Mouse (Mus musculus) right cerebral cortex, postnatal 14 days (tissue): ENCODE data around the gene Rnf114.
A peak's percentile ranks its signal among the peaks of the same experiment; 100 is the strongest.

Experiments
- DNase-seq: peaks from one replicate; pipeline ENCODE4 v3.0.0; 2022

Rnf114 gene

DNA sequence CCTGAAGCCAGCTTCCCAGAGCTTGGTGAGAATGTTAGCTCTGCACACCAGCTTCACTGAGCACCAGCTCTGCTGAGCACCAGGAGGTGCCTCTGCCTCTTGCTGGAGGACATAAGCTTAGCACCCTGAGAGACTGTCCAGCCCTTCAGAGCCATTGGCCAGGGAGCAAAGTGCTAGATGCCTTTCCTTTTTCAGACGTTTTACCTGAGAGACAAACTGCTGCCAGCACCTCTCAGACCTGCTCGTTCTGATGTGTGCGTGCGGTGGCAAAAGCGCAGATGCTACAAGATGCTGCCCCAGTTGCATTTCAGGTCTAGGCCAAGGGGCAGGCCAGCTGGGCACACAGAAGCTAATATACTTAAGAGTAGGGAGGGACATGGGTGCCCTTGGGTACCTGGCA lies 16.8 kb upstream of the Rnf114 start:
- DNase-seq: no peak

DNA sequence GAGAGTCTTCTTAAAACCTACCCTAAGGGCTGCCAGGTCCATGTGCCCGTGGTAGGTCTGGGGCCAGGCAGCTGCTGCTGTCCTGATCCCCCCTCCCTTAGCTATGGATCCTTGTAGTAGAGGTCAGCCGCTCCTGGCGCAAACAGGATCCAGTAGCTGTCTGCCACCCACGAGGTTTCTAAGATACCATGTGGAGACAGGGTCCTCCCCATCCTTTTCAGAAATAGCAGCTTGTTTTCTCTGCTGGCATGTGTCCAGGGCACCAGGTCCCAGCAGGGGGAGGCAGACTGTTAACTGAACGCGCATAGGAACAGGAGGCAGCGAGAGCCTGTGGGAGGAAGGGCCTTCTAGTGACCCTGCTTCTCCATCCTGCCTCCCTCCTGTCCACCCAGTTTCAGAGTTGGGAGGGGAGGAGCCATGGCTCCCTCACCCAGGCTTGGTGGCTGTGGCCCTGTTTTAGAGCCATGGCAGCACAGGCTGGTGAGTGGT lies 16.2 kb upstream of the Rnf114 start:
- peak; percentile 79 for DNase-seq

DNA sequence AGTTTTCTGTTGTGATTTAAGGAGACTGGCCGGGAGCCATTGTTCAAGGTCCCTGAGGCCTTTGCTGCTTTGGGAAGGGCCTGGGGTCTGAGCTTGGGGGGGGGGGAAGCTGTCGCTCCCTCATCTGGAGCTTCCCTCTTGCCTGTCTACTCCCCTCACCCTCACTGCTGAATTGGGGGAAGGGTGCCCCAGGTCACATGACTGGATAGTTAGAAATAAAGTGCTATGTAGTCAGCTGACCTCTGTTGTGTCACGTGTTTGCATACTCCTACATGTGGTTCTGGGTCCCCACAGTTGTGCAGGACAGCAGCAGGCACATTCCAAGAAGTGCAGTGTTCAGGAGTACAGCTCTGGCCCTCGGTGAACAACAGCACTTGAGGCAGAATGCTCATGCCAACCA lies 15.7 kb upstream of the Rnf114 start:
- no peak for DNase-seq

DNA sequence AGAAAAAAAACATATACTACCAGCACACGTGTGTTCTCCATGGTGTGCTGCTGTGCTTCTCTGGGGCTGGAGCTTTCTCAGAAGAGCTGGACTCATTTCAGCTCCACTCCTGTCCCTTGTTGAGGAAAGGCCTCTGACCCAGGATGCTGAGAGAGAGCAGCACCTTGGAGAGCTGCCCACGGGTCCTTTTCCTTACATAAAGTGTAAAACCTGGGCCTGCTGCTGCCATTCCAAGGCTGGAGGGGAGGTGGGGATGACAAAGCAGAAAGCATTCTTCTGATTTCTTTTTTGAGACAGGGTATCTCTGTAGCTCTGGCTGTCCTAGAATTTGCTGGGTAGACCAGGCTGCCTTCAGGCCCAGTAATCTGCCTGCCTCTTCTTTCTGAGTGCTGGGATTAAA lies 14.3 kb upstream of the Rnf114 start:
- DNase-seq: no peak

DNA sequence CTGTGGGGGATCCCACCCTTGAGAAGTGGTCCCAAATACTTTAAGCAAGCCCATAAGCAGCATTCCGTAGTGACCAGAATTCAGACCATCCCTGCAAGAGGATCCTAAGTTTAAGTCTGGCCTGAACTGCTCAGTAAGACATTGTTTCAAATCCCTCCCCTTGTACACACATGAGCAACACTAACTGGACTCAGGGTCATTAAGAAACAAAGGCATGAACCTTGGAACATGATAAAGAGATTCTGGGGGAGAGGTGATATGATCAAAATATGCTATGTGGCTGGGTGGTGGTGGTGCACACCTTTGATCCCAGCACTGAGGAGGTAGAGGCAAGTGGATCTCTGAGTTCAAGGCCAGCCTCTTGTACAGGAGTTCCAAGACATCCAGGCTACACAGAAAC lies 12.9 kb upstream of the Rnf114 start:
- no peak for DNase-seq

DNA sequence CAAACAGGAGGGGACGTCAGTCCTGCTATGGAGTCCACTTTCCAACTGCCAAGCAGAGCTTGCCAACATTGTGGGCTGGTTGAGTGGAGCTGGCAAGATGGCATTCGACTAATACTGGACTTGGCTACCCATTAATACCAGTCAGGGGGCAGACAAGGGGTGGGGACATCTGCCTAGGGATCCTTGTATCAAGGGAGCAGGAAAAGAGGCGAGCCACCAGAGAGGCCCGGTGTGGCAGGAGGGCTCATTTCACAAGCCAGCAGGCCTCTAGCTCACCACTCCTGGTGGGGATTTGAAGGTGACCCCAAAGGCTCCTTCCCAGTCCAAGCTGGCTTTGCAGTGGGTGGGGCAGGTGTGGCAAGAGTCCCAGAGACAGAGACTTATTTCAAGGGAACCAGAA lies 9.8 kb upstream of the Rnf114 start:
- DNase-seq: no peak

DNA sequence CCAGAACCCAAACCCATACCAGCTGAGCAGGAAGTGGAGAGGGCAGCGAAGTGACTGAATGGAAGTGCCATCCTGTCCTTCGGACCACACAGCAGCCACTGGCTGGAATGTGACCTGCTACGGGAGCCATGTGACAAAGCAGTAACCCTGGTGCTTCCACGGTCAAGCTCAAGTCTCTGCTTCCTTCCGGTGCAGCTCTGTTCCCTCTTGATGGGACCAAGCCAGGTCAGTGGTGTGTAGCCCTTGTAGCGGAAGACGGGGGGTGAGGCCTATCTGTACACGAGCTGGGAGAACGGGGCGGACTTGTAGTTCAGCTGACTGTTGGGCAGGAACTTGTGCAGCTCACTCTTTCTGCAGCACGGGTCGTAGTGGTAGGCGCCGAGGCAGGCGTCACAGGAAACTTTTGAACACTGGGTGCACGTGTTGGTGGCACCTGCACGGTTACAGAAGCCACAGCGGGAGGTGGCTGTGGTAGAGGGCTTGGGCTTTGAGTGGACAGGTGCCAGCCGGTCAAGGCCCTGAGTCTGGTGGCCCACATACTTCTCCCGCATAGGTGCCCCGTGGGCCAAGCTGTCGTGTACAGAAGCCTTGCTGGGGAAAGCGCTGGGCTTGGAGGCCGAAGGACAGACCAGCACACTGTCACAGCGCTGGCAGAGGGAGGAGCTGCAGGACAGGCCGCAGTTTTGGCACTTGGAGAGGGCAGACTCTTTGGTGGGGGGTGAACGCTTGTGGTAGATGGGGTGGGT lies 9.2 kb upstream of the Rnf114 start:
- no peak for DNase-seq

DNA sequence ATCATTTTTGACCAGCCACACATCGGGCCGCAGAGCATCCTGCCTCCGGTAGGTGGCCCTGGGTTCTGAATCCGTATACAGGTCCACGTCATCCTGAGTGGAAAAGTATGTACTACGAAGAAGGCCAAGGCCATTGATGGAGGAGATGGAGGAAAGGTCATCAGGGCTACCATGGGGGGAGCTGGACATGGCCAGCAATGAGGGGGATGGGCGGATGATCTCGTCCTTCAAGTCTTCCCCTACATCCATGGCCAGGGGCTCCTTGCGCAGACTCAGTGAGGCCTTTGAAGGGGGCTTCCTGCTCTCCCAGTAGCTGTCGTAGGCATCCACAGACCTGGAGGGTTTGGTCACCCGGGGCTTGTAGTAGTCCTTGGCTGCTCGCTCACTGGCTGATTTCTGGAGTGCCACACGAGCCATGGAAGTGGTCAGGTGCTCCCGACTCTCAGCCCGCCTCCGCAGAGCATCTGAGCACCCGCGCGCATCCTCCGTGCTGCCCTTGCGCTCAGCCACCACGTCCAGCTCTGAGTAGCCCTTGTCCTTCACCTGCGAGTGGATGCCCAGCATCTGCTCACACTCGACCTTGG lies 8.5 kb upstream of the Rnf114 start:
- DNase-seq: no peak

DNA sequence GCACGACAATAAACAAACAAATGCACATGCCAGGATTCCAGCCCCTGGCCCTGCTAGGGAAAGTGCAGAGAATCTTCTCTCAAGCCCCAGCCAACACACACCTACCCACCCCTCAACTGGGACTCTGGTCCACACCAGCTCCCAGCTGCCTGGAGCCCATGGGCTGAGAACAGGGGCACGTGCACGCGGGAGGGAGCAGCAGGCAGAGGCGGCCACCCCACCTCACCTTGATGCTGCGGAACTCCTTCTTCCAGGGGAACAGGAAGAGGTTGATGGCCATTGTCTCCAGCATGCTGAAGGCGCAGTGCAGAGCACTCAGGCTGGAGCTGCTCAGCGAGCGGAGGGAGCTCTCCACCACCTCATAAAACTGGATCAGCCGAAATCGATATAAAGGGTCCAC lies 7.5 kb upstream of the Rnf114 start:
- no peak for DNase-seq

DNA sequence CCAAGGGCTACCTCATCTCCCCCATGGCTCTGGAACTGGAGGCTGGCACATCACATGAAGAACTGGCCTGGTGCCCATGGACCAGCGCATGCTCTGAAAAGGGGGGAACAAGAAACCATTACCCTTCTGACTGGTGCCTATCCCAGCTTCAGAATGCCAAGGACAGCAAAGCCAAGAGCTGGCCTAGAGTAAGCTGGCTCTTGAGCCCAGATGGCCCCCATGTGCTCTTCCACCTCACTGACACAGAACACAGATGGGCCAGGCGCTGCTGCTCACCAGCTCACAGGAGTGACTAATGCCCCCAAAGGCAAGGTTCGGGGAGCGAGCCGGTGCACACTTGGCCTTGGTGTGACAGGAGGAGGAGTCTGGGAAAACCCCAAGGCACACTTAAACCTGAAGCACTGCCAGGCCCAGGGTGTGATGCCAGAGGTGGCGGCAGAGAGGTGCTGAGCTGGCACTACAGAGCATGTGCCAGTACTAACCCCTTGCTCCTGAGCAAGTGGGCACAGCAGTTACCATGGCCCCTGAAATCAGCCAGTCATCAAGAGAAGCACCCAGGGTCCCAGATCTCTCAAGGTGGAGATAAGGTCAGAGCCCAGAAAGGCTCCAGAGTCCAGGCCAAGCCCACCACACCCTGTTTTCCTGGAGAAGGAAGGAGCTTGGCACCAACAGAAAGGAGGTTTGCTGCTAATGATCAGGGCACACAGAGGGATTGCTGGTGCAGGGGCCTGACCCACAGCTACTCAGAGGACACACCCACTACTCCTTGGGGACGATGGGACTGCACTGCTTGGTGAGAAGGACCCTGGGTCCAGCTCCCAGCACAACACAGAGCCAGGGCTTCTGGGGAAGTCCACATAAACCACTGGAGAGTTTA lies 6.7 kb upstream of the Rnf114 start:
- peak; percentile 58 for DNase-seq

DNA sequence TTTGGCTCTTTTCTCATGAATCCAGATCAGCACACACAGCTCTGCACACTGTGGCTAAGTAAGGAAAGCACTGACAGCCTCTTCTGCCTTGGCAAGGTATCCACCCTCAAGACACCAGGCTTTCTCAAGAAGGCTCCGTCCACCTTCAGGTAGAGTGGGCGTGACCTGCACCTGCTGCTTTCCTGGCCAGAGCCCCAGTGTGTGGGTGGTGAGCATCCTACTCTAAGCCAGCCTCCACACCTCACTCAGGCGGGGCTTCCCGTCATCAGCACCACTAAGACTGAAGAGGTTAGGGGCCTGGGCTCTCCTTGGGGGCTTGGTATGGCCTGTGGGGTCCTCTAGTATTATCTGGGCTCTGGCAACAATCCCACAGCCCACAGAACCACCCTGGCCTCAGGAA lies 5.9 kb upstream of the Rnf114 start:
- DNase-seq: no peak

DNA sequence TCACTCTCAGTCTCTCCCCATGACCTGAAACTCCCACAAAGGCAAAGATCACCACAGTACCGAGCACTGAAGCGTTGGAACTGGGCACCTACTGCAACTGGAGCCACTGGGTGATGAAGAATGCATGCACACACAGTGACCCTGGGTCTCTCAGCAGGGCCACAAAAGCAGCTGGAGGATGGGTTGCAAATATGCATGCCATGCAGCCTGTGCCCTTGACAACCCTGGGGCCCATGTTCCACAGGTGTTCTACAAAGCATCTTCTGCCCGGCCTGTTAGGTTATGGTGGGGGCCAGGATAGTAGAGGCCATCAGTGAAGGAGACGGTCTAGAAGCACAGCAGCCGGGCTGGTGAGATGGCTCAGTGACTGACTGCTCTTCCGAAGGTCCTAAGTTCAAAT lies 4.9 kb upstream of the Rnf114 start:
- DNase-seq: no peak

DNA sequence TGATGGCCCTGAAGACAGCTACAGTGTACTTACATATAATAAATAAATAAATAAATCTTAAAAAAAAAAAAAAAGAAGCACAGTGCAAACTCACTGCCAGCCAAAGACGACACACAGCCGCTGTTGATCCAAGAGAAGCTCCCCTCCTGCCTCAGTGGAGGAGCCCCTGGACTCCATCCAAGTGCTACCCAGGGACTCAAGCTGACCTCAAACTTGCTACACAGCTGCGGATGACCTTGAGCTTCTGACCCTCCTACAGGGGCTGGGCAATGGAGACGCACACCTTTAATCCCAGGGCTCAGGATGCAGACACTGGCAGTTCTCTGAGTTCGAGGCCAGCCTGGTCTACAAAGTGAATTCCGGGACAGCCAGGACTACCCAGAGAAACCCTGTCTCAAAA lies 4.5 kb upstream of the Rnf114 start:
- no peak for DNase-seq

DNA sequence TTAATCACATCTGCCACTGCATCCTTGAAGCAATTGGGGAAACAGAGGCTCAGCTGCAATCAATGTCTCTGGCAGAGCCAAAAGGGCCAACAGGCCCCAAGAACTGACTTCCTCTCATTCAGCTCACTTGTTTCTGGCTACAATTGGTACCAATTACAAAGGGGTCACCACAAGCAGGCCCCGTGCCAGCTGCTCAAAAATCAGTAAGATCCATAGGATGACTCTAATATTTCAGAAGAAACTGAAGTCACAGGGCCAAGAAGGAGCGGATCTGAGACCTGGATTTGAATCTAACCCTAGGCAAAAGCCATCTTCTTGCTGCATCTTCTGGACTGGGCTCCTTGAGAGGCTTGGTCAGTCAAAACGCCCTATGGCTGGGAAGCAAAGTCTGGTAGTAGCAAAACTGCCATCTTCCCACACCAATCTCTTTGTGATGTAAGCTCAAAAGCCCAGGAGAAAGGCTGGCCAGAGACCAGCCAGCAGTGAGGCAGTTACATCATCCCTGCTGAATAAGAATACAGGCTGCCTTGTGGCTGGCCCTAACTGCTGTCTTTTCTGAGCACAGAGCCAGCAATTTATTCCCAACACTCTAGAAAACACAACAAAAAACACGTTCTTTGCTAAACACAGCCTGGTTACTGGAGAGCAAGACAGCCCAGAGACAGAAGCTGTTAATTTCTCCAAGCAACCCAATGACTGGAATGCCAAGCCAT lies 1.5 kb upstream of the Rnf114 start:
- no peak for DNase-seq

DNA sequence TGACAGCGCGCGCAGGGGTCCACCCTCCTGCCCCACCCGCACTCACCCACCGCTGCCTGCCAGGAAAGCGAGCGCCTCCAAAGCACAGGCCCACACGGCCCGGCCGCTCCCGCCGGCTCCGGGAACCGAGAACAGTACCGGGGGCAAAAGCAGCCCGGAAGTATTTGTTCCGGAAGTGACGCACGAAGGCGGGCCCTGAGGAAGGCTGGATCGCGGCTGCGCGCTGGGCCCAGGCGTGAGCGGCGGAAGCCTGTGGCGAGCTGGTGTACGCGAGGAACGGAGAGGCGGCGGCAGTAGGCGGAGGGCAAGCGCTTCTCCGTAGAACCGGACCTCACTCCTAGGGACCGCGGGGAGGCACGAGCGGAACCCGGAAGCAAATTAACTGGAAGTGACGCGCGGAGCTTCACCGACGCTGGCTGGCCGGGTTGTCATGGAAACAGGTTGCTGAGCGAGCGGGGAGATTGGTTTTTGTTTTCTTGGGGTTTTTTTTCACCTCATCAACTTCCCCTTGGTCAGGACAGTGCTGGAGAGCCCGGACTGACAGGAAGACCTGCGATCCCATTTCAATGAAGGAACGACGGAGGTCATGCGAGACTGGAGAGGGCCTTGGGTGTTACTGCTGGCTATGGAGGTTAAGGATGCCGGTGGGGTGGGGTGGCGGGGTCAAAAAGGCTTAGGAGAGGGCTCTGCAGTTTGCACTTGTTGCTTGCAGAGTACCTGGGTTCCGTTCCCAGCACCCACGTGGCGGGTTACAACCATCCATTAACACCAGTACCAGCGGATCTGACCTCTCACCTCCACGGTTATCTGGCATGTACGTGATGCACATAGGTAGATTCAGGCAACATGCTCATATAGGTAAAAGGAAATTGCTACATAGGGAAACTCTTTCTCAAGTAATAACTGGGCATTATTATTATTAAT lies 530 bp downstream of the Rnf114 start, which contains the start of gene Spata2:
Spata2 (minus strand) TSS at position 175 of the 924 bp plus-strand sequence.
- peak; percentile 92 for DNase-seq

DNA sequence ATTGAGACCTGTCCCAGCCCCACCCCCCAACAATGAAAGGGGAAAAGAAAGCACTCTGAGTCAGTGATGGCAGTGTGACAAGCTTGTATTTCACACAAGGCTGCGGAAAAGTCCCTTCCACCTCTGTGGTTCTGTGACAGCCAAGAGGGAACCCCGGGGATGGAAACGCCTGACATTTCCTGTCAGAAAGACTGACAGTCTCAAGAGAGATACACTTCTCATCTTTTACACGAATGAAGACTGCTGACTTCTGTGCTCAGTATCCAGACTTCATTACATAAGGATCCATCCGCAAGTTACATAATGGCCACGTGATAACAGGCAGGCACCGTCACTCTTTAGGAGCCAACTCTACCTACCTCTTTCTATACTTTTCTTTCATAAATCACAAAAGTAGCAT lies 4.0 kb downstream of the Rnf114 start:
- DNase-seq: no peak

DNA sequence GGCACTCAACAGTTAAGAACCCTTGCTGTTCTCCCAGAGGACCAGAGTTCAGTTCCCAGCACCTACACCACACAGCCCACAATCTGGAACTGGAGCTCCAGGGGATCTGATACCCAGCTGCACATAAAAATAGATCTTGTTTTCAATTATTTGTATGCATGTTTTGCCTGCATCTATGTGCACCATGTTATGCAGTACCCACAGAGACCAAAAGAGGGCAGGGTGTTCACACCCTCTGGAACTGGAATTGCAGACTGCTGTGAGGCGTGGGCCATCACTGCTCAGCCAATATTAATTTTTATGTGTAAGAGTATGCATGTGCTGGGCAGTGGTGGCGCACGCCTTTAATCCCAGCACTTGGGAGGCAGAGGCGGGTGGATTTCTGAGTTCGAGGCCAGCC lies 4.8 kb downstream of the Rnf114 start:
- no peak for DNase-seq

DNA sequence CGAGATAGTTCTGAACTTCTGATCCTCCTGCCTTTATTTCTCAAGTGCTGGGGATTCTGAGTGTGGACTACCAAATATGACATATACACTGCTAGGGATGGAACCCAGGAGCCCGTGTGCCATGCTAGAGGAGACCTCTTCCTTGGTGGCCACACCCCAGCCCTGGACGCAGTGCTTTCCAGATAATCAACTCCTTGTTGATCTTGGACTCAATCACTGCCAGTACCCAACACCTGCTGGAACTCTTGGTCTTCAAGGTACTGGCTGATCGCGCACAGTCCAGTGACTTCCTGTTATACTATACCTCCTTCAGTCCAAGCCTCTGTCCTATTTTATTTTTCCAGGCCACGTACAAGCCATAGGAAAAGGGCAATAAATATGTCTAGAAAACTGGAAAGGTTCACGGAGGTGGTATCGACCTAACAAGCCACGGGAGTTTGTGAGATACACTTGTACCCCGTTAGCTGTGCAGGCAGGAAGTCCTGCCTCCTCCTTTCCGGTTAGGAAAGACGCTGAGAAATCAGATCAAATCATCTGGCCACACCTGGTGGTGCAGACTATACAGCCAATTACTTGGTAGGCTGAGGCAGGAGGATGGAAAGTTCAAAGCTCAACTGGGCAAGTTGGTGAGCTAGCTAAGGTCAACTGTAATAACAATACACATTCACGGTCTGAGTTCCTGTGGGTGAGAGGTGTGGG lies 10.3 kb downstream of the Rnf114 start:
- DNase-seq: no peak

DNA sequence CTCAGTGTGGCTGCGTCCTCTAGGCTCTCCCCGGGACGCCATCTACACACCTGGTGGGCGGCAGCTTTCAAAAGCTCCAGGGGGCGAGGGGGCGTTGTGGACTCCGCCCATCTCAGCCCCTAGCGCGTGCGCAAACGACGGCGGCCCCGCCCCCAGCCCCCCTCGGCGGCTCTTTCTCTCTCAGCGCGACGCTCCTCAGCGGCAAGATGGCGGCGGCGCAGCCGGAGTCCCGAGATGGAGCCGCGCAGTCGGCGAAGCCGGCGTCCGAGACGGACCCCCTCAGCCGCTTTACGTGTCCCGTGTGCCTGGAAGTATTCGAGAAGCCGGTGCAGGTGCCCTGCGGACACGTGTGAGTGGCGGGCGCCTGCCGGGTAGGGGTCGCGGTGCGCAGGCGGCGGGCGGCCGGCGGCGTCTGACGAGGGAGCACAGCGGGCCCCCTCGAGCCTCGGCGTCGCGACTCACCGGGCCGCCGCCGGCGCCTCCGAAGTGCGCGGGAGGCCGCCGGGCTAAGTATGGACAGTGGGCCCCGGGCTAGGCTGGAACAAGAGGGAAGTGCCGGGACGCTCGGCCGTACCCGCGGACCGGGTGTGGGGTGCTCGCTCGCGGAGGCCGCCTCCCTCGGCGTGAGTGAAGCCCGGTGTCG lies 10.9 kb downstream of the Rnf114 start:
- peak; percentile 93 for DNase-seq

DNA sequence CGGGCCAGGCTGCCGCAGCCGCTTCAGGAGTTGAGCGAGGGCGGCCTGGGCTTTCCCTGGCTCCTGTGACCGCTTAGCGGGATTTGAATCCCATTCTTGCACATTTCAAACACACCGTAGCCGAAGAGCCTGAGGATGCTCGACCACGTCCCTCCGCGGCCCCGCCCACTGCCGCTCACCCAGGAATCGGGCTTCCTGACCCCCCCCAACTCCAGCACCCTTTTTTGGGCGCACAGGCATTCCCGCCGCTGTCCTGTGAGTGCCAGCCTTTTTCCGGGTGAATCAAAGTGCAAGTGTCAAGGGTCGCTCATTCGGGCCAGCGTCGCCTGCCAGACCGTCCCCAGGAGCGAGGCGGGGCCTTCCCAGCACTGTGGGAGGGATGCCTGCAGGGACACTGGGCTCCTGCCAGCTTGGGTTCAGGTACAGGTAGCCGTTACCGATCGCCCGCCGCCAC lies 11.5 kb downstream of the Rnf114 start:
- peak; percentile 44 for DNase-seq

DNA sequence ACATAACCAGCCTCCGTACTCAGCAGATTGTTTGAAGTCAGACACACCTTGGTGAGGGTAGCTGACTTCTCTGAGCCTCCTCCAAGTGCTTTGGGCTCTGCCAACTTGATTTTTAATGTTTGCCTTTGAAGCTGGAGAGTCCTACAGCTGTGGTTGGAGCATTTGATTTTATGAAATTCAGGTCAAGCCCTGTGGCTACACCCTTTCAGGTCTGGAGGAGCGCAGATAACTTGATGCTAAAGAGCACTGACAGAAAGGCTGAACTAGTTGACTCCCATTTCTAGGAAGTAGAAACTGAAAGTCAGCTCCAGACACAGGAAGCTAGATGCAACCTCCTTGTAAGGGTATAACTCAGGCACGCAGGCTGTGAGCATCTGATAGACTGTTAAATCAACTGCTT lies 12.7 kb downstream of the Rnf114 start:
- DNase-seq: no peak
